Mouse (Mus musculus) hindbrain, embryonic 15.5 days (tissue): ENCODE measurements at regions not wholly inside any gene's neighbourhood (a gene's known extent, or its start where the extent isn't known, plus 50 kb on each side); places are given as distances from the start of the nearest gene placed in this dataset.
A peak's percentile ranks its signal among the peaks of the same experiment; 100 is the strongest.

ENCODE experiments used
- ATAC-seq: fragments of 200-750 bp; cut with Nextera tagmentation; 2 replicates; pipeline ENCODE4 v1.8.0; 2017; ENCODE audit warnings: low read depth, moderate number of reproducible peaks, moderate TSS enrichment; ENCODE audit not compliant: low FRiP score
- H3K27ac ChIP-seq: fragments of 300-500 bp; sonication (generic); replicated peaks from 2 replicates; pipeline ENCODE4 v1.5.1; 2015; ENCODE audit warnings: mild to moderate bottlenecking, inconsistent platforms
- H3K27me3 ChIP-seq: fragments of 300-500 bp; sonication (generic); 2 replicates; pipeline ENCODE4 v1.6.1; 2015; ENCODE audit warnings: control low read depth, inconsistent platforms
- H3K36me3 ChIP-seq: fragments of 300-500 bp; sonication (generic); 2 replicates; pipeline ENCODE4 v1.6.1; 2015; ENCODE audit warnings: control low read depth, inconsistent platforms
- H3K4me1 ChIP-seq: fragments of 300-500 bp; sonication (generic); replicated peaks from 2 replicates; pipeline ENCODE4 v1.6.1; 2015; ENCODE audit warnings: control low read depth, inconsistent platforms
- H3K4me2 ChIP-seq: fragments of 300-500 bp; sonication (generic); 2 replicates; pipeline ENCODE4 v1.6.1; 2015; ENCODE audit warnings: moderate library complexity, mild to moderate bottlenecking, inconsistent platforms
- H3K4me3 ChIP-seq: fragments of 300-500 bp; sonication (generic); 2 replicates; pipeline ENCODE4 v1.5.1; 2015; ENCODE audit warnings: mild to moderate bottlenecking, inconsistent platforms
- H3K9ac ChIP-seq: fragments of 300-500 bp; sonication (generic); 2 replicates; pipeline ENCODE4 v1.6.1; 2015; ENCODE audit warnings: inconsistent platforms
- H3K9me3 ChIP-seq: fragments of 300-500 bp; sonication (generic); 2 replicates; pipeline ENCODE4 v1.6.1; 2016; ENCODE audit warnings: control low read depth, inconsistent platforms
- WGBS: fragments of 180-500 bp; shearing (Covaris S2); methylation state at CpG from one replicate; pipeline ENCODE4 v1.1.7; 2015; 5-methylcytosine and 5-hydroxymethylcytosine counted together

GRCm38 (mm10) chr6:107629376-107629775 lies 99.8 kb downstream of the Lrrn1 start:
- Histone ChIP-seq H3K4me1 (no peaks in the 10 kb centered on the region), H3K4me3 (no peak overlapping the region), H3K27ac (no peak overlapping the region), H3K4me2 (no peak overlapping the region), H3K27me3 (no peaks in the 10 kb centered on the region), H3K9me3 (no peaks in the 10 kb centered on the region), H3K9ac (no peak overlapping the region), H3K36me3 (no peaks in the 10 kb centered on the region)
- WGBS, result 70% methylated on average over 1 of the region's 1 CpGs
- ATAC-seq, result no peak

GRCm38 (mm10) chr6:107645751-107646150 lies 116.2 kb downstream of the Lrrn1 start:
- no peak for ATAC-seq
- Histone ChIP-seq H3K27me3 (no peaks in the 10 kb centered on the region), H3K27ac (no peak overlapping the region), H3K4me3 (no peak overlapping the region), H3K4me1 (no peaks in the 10 kb centered on the region), H3K4me2 (no peak overlapping the region), H3K9ac (no peak overlapping the region), H3K36me3 (no peaks in the 10 kb centered on the region), H3K9me3 (no peaks in the 10 kb centered on the region)
- 70% methylated on average over 2 of the region's 2 CpGs for WGBS

GRCm38 (mm10) chr6:107653840-107654523 lies 124.4 kb downstream of the Lrrn1 start:
- Histone ChIP-seq H3K27me3 (no peaks in the 10 kb centered on the region), H3K9me3 (no peaks in the 10 kb centered on the region), H3K9ac (no peak overlapping the region), H3K4me2 (no peak overlapping the region), H3K36me3 (no peaks in the 10 kb centered on the region), H3K4me3 (no peak overlapping the region), H3K4me1 (no peaks in the 10 kb centered on the region), H3K27ac (no peak overlapping the region)
- ATAC-seq, result no peak

GRCm38 (mm10) chr6:107657805-107658204 lies 128.2 kb downstream of the Lrrn1 start:
- Histone ChIP-seq H3K9ac (no peak overlapping the region), H3K36me3 (no peaks in the 10 kb centered on the region), H3K4me2 (no peak overlapping the region), H3K4me1 (no peaks in the 10 kb centered on the region), H3K4me3 (no peak overlapping the region), H3K9me3 (no peaks in the 10 kb centered on the region), H3K27me3 (no peaks in the 10 kb centered on the region), H3K27ac (no peak overlapping the region)
- no peak for ATAC-seq
- 88% methylated on average over 2 of the region's 2 CpGs for WGBS

- H3K36me3 ChIP-seq, result no peaks in the 10 kb centered on the region
- H3K4me1 ChIP-seq, result no peaks in the 10 kb centered on the region
- H3K4me3 ChIP-seq, result no peak overlapping the region
- WGBS, result 70% methylated on average over 5 of the region's 5 CpGs
- no peak overlapping the region for H3K4me2 ChIP-seq
- no peaks in the 10 kb centered on the region for H3K27me3 ChIP-seq
- ATAC-seq, result no peak
- no peak overlapping the region for H3K27ac ChIP-seq
- no peaks in the 10 kb centered on the region for H3K9me3 ChIP-seq
- H3K9ac ChIP-seq, result no peak overlapping the region
These were observed 131.6 kb downstream of the Lrrn1 start for GRCm38 (mm10) chr6:107661009-107661764.

GRCm38 (mm10) chr6:107699298-107699697 lies 169.7 kb downstream of the Lrrn1 start:
- 92% methylated on average over 4 of the region's 4 CpGs for WGBS
- Histone ChIP-seq H3K4me2 (no peak overlapping the region), H3K27ac (no peak overlapping the region), H3K9me3 (no peaks in the 10 kb centered on the region), H3K36me3 (no peaks in the 10 kb centered on the region), H3K4me1 (no peaks in the 10 kb centered on the region), H3K9ac (no peak overlapping the region), H3K4me3 (no peak overlapping the region), H3K27me3 (no peaks in the 10 kb centered on the region)
- no peak for ATAC-seq

- Histone ChIP-seq H3K27ac (no peak overlapping the region), H3K36me3 (no peaks in the 10 kb centered on the region), H3K4me1 (peaks cover 12% of the 10 kb centered on the region; the same call in 1 of the 2 replicates), H3K27me3 (no peaks in the 10 kb centered on the region), H3K9ac (no peak overlapping the region), H3K9me3 (no peaks in the 10 kb centered on the region), H3K4me2 (no peak overlapping the region), H3K4me3 (no peak overlapping the region)
- 69% methylated on average over 2 of the region's 2 CpGs for WGBS
- ATAC-seq, result no peak
These were observed 178.6 kb downstream of the Lrrn1 start for GRCm38 (mm10) chr6:107708185-107708584.

- Histone ChIP-seq H3K4me2 (no peak overlapping the region), H3K27ac (no peak overlapping the region), H3K9me3 (no peaks in the 10 kb centered on the region), H3K4me3 (no peak overlapping the region), H3K4me1 (peaks cover 12% of the 10 kb centered on the region; the same call in 1 of the 2 replicates), H3K36me3 (no peaks in the 10 kb centered on the region), H3K9ac (no peak overlapping the region), H3K27me3 (no peaks in the 10 kb centered on the region)
- WGBS, result 71% methylated on average over 1 of the region's 1 CpGs
- no peak for ATAC-seq
These were observed 179.0 kb downstream of the Lrrn1 start for GRCm38 (mm10) chr6:107708608-107709007.

- Histone ChIP-seq H3K4me2 (no peak overlapping the region), H3K27ac (no peak overlapping the region), H3K9ac (no peak overlapping the region), H3K4me1 (peaks cover 12% of the 10 kb centered on the region; the same call in 1 of the 2 replicates), H3K36me3 (no peaks in the 10 kb centered on the region), H3K27me3 (no peaks in the 10 kb centered on the region), H3K4me3 (no peak overlapping the region), H3K9me3 (no peaks in the 10 kb centered on the region)
- no peak for ATAC-seq
- 70% methylated on average over 5 of the region's 5 CpGs for WGBS
These were observed 180.8 kb downstream of the Lrrn1 start for GRCm38 (mm10) chr6:107710360-107710759.

- no peaks in the 10 kb centered on the region for H3K27me3 ChIP-seq
- peak; percentile 56; the same call in 1 of the 2 replicates for ATAC-seq
- H3K9me3 ChIP-seq, result no peaks in the 10 kb centered on the region
- H3K27ac ChIP-seq, result no peak overlapping the region
- no peak overlapping the region for H3K9ac ChIP-seq
- H3K4me2 ChIP-seq, result peak overlapping the region; percentile 8; the same call in 1 of the 2 replicates
- 26% methylated on average over 22 of the region's 22 CpGs for WGBS
- H3K4me3 ChIP-seq, result no peak overlapping the region
- no peaks in the 10 kb centered on the region for H3K36me3 ChIP-seq
- peaks cover 12% of the 10 kb centered on the region; the same call in 1 of the 2 replicates for H3K4me1 ChIP-seq
These were observed 181.9 kb downstream of the Lrrn1 start for GRCm38 (mm10) chr6:107711181-107712087.

GRCm38 (mm10) chr6:107713051-107713450 lies 183.5 kb downstream of the Lrrn1 start:
- Histone ChIP-seq H3K27me3 (no peaks in the 10 kb centered on the region), H3K36me3 (no peaks in the 10 kb centered on the region), H3K4me2 (no peak overlapping the region), H3K9me3 (no peaks in the 10 kb centered on the region), H3K4me3 (no peak overlapping the region), H3K9ac (no peak overlapping the region), H3K27ac (no peak overlapping the region), H3K4me1 (peaks cover 12% of the 10 kb centered on the region; the same call in 1 of the 2 replicates)
- 0 out of 2 replicates have a peak, but pooled peaks have one; percentile 34 for ATAC-seq
- 35% methylated on average over 5 of the region's 6 CpGs for WGBS

GRCm38 (mm10) chr6:107717194-107717593 lies 187.6 kb downstream of the Lrrn1 start:
- 90% methylated on average over 2 of the region's 2 CpGs for WGBS
- no peak overlapping the region for H3K4me3 ChIP-seq
- H3K36me3 ChIP-seq, result no peaks in the 10 kb centered on the region
- H3K9ac ChIP-seq, result no peak overlapping the region
- no peak for ATAC-seq
- H3K9me3 ChIP-seq, result no peaks in the 10 kb centered on the region
- H3K27ac ChIP-seq, result no peak overlapping the region
- H3K4me1 ChIP-seq, result 0 out of 2 replicates have a peak, but pooled peaks cover 4% of the 10 kb centered on the region
- H3K27me3 ChIP-seq, result no peaks in the 10 kb centered on the region
- H3K4me2 ChIP-seq, result no peak overlapping the region
